Mouse (Mus musculus) heart, embryonic 15.5 days (tissue): Measurements from ENCODE around the gene Cog2. TPM values are rescaled to one million over a fixed set of nuclear protein-coding genes. Genes with fewer than 3 reads are reported as not detected.

Source experiments
- ATAC-seq: fragments of 200-750 bp; cut with Nextera tagmentation; replicated peaks from 2 replicates; pipeline ENCODE4 v1.8.0; 2017; ENCODE audit warnings: low read depth, moderate TSS enrichment; ENCODE audit not compliant: insufficient number of reproducible peaks, insufficient read depth, low FRiP score
- H3K27ac ChIP-seq: fragments of 300-500 bp; sonication (generic); 2 replicates; pipeline ENCODE4 v1.5.1; 2015; ENCODE audit warnings: mild to moderate bottlenecking, inconsistent platforms
- H3K27me3 ChIP-seq: fragments of 300-500 bp; sonication (generic); 2 replicates; pipeline ENCODE4 v1.6.1; 2015; ENCODE audit warnings: inconsistent platforms
- H3K36me3 ChIP-seq: fragments of 300-500 bp; sonication (generic); 2 replicates; pipeline ENCODE4 v1.6.1; 2015; ENCODE audit warnings: mild to moderate bottlenecking, inconsistent platforms
- H3K4me1 ChIP-seq: fragments of 300-500 bp; sonication (generic); replicated peaks from 2 replicates; pipeline ENCODE4 v1.6.1; 2015; ENCODE audit warnings: inconsistent platforms
- H3K4me2 ChIP-seq: fragments of 300-500 bp; sonication (generic); 2 replicates; pipeline ENCODE4 v1.6.1; 2015; ENCODE audit warnings: inconsistent platforms, mild to moderate bottlenecking, moderate library complexity
- H3K4me3 ChIP-seq: fragments of 300-500 bp; sonication (generic); 2 replicates; pipeline ENCODE4 v1.5.1; 2015; ENCODE audit warnings: mild to moderate bottlenecking, inconsistent platforms
- H3K9ac ChIP-seq: fragments of 300-500 bp; sonication (generic); 2 replicates; pipeline ENCODE4 v1.6.1; 2015; ENCODE audit warnings: mild to moderate bottlenecking, inconsistent platforms
- H3K9me3 ChIP-seq: fragments of 300-500 bp; sonication (generic); replicated peaks from 2 replicates; pipeline ENCODE4 v1.6.1; 2016; ENCODE audit warnings: inconsistent platforms
- WGBS: fragments of 180-500 bp; shearing (Covaris S2); methylation state at CpG from one replicate; pipeline ENCODE4 v1.1.7; 2015; ENCODE audit warnings: mixed read lengths; 5-methylcytosine and 5-hydroxymethylcytosine counted together
- polyA plus RNA-seq: library from polyadenylated mRNA; unstranded; fragments of >200 nt; fragmentation: Nextera tagmentation; extraction: Ambion mirVana; gene quantifications from 2 replicates; pipeline ENCODE4 v1.2.1, GENCODE M21; 2015

The Cog2 gene
- polyA plus RNA-seq, 1 experiment from 2014 or later: 18.7 TPM

- no peaks in the 10 kb centered on the region for H3K36me3 ChIP-seq
- no peaks in the 10 kb centered on the region for H3K27me3 ChIP-seq
- 0 out of 2 replicates have a peak within 1 kb of the TSS, but pooled peaks have one; percentile 7 for H3K9ac ChIP-seq
- peaks cover 18% of the 10 kb centered on the region for H3K4me1 ChIP-seq
- ATAC-seq: no peak
- peak within 1 kb of the TSS; percentile 20; the same call in 1 of the 2 replicates for H3K27ac ChIP-seq
- no peak within 1 kb of the TSS for H3K4me2 ChIP-seq
- WGBS: 60% methylated on average over 2 of the region's 2 CpGs
- H3K9me3 ChIP-seq: no peaks in the 10 kb centered on the region
- H3K4me3 ChIP-seq: no peak within 1 kb of the TSS
Measured at GRCm38 (mm10) chr8:124569593-124569992, 49.0 kb downstream of the Cog2 start, which contains the start of gene Agt. Agt (minus strand) TSS chr8:124569706.

GRCm38 (mm10) chr8:124571732-124572429, 51.3 kb downstream of the Cog2 start:
- Histone ChIP-seq H3K36me3 (no peaks in the 10 kb centered on the region), H3K27me3 (no peaks in the 10 kb centered on the region), H3K27ac (peak overlapping the region; percentile 60), H3K4me3 (no peak overlapping the region), H3K9ac (no peak overlapping the region), H3K9me3 (no peaks in the 10 kb centered on the region), H3K4me2 (no peak overlapping the region), H3K4me1 (peaks cover 18% of the 10 kb centered on the region)
- ATAC-seq: peak; percentile 79
- WGBS: 48% methylated on average over 8 of the region's 8 CpGs

- ATAC-seq: no peak
- no peak overlapping the region for H3K9ac ChIP-seq
- H3K4me2 ChIP-seq: no peak overlapping the region
- no peaks in the 10 kb centered on the region for H3K36me3 ChIP-seq
- H3K27me3 ChIP-seq: no peaks in the 10 kb centered on the region
- peaks cover 18% of the 10 kb centered on the region for H3K4me1 ChIP-seq
- no peak overlapping the region for H3K4me3 ChIP-seq
- no peaks in the 10 kb centered on the region for H3K9me3 ChIP-seq
- H3K27ac ChIP-seq: no peak overlapping the region
Measured at GRCm38 (mm10) chr8:124572430-124572775, 51.8 kb downstream of the Cog2 start.

- peaks cover 18% of the 10 kb centered on the region for H3K4me1 ChIP-seq
- 0 out of 2 replicates have a peak overlapping the region, but pooled peaks have one; percentile 22 for H3K4me2 ChIP-seq
- WGBS: 56% methylated on average over 15 of the region's 15 CpGs
- H3K27ac ChIP-seq: peak overlapping the region; percentile 29; the same call in 1 of the 2 replicates
- H3K9ac ChIP-seq: no peak overlapping the region
- ATAC-seq: peak; percentile 5; the same call in 1 of the 2 replicates
- no peaks in the 10 kb centered on the region for H3K36me3 ChIP-seq
- H3K4me3 ChIP-seq: no peak overlapping the region
- no peaks in the 10 kb centered on the region for H3K27me3 ChIP-seq
- H3K9me3 ChIP-seq: no peaks in the 10 kb centered on the region
Measured at GRCm38 (mm10) chr8:124573552-124574340, 53.2 kb downstream of the Cog2 start.

DNA sequence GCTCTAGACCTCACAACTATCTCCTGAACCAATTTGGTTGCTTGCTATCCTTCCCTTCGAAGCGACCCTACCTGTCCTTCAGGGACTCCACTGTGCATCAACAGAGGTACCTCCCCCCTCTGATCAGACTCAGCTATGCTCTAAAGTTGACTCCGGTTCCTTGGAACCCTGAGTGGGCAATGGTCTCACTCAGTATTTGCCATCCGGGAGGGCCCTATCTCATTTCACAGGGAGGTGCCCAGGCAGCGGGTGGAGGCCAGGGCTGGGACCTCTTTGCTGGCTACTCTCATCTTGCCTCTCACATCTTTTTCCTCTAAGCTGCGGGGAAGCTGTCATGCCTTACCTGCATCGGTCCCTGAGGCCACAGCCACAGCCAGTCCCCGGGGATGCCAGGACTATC, 55.2 kb downstream of the Cog2 start, which contains the start of gene Capn9:
TSS of gene Capn9 (plus strand) at position 301 of the 400 bp plus-strand sequence.
- no peak for ATAC-seq
- Histone ChIP-seq H3K4me3 (no peak within 1 kb of the TSS), H3K27ac (no peak within 1 kb of the TSS), H3K36me3 (no peaks in the 10 kb centered on the region), H3K27me3 (no peaks in the 10 kb centered on the region), H3K9ac (no peak within 1 kb of the TSS), H3K4me1 (peaks cover 7% of the 10 kb centered on the region), H3K9me3 (no peaks in the 10 kb centered on the region), H3K4me2 (no peak within 1 kb of the TSS)
- WGBS: 83% methylated on average over 8 of the region's 8 CpGs

- Histone ChIP-seq H3K4me1 (peaks cover 7% of the 10 kb centered on the region), H3K27ac (no peak overlapping the region), H3K27me3 (no peaks in the 10 kb centered on the region), H3K4me3 (no peak overlapping the region), H3K36me3 (no peaks in the 10 kb centered on the region), H3K9me3 (no peaks in the 10 kb centered on the region), H3K4me2 (no peak overlapping the region), H3K9ac (no peak overlapping the region)
- ATAC-seq: no peak
- 77% methylated on average over 1 of the region's 1 CpGs for WGBS
Measured at GRCm38 (mm10) chr8:124576751-124577150, 56.2 kb downstream of the Cog2 start.

DNA sequence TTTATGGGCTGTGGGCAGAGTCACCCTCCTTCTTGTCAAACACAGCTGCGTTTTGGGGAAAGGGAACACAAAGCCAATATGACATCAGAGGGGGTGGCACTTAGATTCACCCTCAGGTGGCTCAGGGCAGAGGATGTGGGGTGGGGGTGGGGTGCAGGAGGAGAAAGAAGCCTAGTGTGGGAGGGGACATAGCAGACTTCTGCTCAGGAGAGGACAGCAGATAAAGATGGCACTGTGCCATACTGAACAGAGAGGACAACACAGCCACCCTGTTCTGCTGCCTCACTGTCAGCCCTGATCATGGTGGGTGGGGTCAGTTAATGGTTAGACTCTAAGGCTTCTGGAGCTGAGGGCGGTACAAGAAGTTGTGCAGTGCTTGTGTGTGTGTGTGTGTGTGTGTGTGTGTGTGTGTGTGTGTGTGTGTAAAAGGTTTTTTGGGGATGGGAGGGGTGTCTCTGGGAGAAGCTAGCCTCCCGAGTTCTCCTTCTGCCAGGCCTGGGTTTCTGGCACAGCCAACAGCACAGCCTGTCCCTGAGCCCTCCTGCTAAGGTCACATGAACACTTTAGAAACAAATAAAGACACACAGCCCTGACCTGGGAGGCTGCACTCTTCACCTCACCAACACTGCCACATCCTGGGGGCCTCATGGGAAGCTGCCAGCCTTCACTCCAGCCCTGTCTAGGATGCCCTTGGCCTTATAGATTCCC, 65.3 kb downstream of the Cog2 start:
- no peak overlapping the region for H3K9ac ChIP-seq
- ATAC-seq: peak; percentile 70; the same call in 1 of the 2 replicates
- no peak overlapping the region for H3K4me3 ChIP-seq
- 38% methylated on average over 3 of the region's 3 CpGs for WGBS
- no peaks in the 10 kb centered on the region for H3K36me3 ChIP-seq
- peaks cover 14% of the 10 kb centered on the region for H3K4me1 ChIP-seq
- no peak overlapping the region for H3K4me2 ChIP-seq
- H3K27ac ChIP-seq: peak overlapping the region; percentile 34
- H3K27me3 ChIP-seq: no peaks in the 10 kb centered on the region
- H3K9me3 ChIP-seq: no peaks in the 10 kb centered on the region

- H3K4me1 ChIP-seq: peaks cover 14% of the 10 kb centered on the region
- H3K4me3 ChIP-seq: no peak overlapping the region
- H3K9me3 ChIP-seq: no peaks in the 10 kb centered on the region
- H3K9ac ChIP-seq: no peak overlapping the region
- no peaks in the 10 kb centered on the region for H3K36me3 ChIP-seq
- no peak overlapping the region for H3K4me2 ChIP-seq
- H3K27me3 ChIP-seq: no peaks in the 10 kb centered on the region
- ATAC-seq: no peak; the same call in 1 of the 2 replicates
- H3K27ac ChIP-seq: peak overlapping the region; percentile 16; the same call in 1 of the 2 replicates
- WGBS: 84% methylated on average over 2 of the region's 2 CpGs
Measured at GRCm38 (mm10) chr8:124586556-124586955, 66.0 kb downstream of the Cog2 start.

- Histone ChIP-seq H3K27me3 (no peaks in the 10 kb centered on the region), H3K27ac (no peak overlapping the region), H3K4me2 (no peak overlapping the region), H3K36me3 (no peaks in the 10 kb centered on the region), H3K4me3 (no peak overlapping the region), H3K9me3 (no peaks in the 10 kb centered on the region), H3K4me1 (peaks cover 14% of the 10 kb centered on the region), H3K9ac (no peak overlapping the region)
- ATAC-seq: no peak
- WGBS: 74% methylated on average over 4 of the region's 4 CpGs
Measured at GRCm38 (mm10) chr8:124589393-124589792, 68.8 kb downstream of the Cog2 start.
